In genomic region chr11:30799496-30799895, GRCm38 (mm10) we compare ENCODE assay signal across 7 mouse cellular contexts. TPM values are rescaled to one million over a fixed set of nuclear protein-coding genes. Genes with fewer than 3 reads are reported as not detected.
DNase-seq lines count a peak whose midpoint lies in the region; ATAC-seq lines count a peak whose summit lies in the region.

No protein-coding gene starts in this region.

- intact Hi-C loops in left cerebral cortex, postnatal 4 days (cut with DNase I), result loop anchor here (5.0 kb wide), 1 partner anchor 122 kb away; no protein-coding TSS in a partner anchor

- peak; percentile 97 for ATAC-seq in common myeloid progenitor, adult 5-6 weeks (replicated peaks; ENCODE audit: low read depth, poor library complexity, severe bottlenecking)
- ATAC-seq in megakaryocyte, adult 5-6 weeks (ENCODE audit: poor library complexity, severe bottlenecking), result peak; percentile 92

- peak; percentile 46 for DNase-seq in left cerebral cortex, postnatal 4 days
- no peak for DNase-seq in left cerebral cortex, adult 11 months (ENCODE audit: low spot score)
- DNase-seq in MEL-GATA-1-ER (ENCODE audit: extremely low read depth, low read depth), result peak; percentile 25
- peak; percentile 74 for DNase-seq in induced T-regulatory cell, adult 2 months (ENCODE audit: low read depth)
- DNase-seq in thymus, postnatal 4 days, result peak; percentile 78

RNA-seq across cellular contexts. Expression of gene Psme4, which starts 28.0 kb away (rescaled TPM):
- 10 to 100 TPM; 57.2 to 72.7 TPM for total RNA-seq in left cerebral cortex, postnatal 4 days (2021)
- 54.2 and 64.1 TPM in 2 replicates for total RNA-seq in common myeloid progenitor, adult 5-6 weeks (2017)
- 51.9 and 60.5 TPM in 2 replicates for total RNA-seq in megakaryocyte, adult 5-6 weeks (2015)
- total RNA-seq in megakaryocyte, adult 5-6 weeks (2017), result 52.5 and 54.8 TPM in 2 replicates
